Mouse (Mus musculus): Measurements from ENCODE around the gene Ttc28. TPM values are rescaled to one million over a fixed set of nuclear protein-coding genes. Genes with fewer than 3 reads are reported as not detected.

Gene Ttc28
- polyA plus RNA-seq, 1 experiment from 2014 or later, result 17.8 TPM

DNA sequence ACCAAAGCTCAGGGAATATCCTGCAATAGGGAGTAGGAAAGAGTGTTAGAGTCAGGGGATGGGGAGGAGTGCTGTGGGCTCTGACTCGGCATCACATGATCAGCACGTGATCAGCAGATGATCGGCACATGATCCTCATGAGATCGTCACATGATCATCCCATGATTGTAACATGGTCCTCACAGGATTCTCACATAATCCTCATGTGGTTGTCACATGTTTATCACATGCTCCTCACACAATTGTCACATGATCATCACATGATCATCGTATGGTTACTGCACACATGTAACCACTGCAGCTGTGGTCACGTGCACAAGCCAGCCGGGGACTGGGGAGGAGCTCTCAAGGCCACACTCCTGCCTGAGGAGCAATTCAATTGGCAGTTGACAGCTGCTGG lies 264.8 kb downstream of the Ttc28 start:
- no peaks in the 10 kb centered on the region for H3K9me3 ChIP-seq (ENCODE audit: control insufficient read depth, low read depth, low read length)
- no peak overlapping the region for H3K27ac ChIP-seq (ENCODE audit: low read length)
- no peak overlapping the region for H3K4me3 ChIP-seq (ENCODE audit: low read depth, low read length)
- H3K36me3 ChIP-seq (ENCODE audit: control insufficient read depth, insufficient read depth, low read length), result no peaks in the 10 kb centered on the region
- H3K4me1 ChIP-seq (ENCODE audit: control insufficient read depth, insufficient read depth, low read length), result peaks cover 1% of the 10 kb centered on the region; the same call in 1 of the 2 replicates
- no peak overlapping the region for H3K4me2 ChIP-seq (replicated peaks; ENCODE audit: low read depth, low read length)
- ATAC-seq (ENCODE audit: insufficient number of reproducible peaks, insufficient read depth, low FRiP score, low read depth), result no peak
- 90% methylated on average over 7 of the region's 7 CpGs for WGBS
- no peak overlapping the region for H3K9ac ChIP-seq (replicated peaks; ENCODE audit: low read depth, low read length)
- no peaks in the 10 kb centered on the region for H3K27me3 ChIP-seq (ENCODE audit: control insufficient read depth, insufficient read depth, low read length)

DNA sequence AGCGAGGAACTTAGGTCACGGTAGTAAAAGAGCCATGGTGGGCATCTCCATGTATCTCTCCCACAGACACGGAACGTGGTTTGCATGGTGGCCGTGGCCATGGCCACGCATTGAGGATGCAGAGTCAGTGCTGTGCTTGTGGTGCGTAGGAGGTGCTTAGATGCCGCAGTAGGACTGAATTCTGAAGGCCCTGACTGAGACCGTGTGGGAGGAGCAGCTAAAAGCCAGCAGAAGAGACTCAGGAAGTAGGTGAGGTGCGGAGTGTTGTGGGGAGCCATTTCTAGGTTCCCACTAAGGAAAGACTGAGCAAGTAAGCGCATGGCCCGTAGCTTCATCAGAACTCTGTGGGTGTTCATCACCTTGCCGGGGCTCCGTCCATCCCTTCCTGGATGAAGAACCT lies 271.0 kb downstream of the Ttc28 start:
- H3K9me3 ChIP-seq (ENCODE audit: control insufficient read depth, low read depth, low read length), result no peaks in the 10 kb centered on the region

DNA sequence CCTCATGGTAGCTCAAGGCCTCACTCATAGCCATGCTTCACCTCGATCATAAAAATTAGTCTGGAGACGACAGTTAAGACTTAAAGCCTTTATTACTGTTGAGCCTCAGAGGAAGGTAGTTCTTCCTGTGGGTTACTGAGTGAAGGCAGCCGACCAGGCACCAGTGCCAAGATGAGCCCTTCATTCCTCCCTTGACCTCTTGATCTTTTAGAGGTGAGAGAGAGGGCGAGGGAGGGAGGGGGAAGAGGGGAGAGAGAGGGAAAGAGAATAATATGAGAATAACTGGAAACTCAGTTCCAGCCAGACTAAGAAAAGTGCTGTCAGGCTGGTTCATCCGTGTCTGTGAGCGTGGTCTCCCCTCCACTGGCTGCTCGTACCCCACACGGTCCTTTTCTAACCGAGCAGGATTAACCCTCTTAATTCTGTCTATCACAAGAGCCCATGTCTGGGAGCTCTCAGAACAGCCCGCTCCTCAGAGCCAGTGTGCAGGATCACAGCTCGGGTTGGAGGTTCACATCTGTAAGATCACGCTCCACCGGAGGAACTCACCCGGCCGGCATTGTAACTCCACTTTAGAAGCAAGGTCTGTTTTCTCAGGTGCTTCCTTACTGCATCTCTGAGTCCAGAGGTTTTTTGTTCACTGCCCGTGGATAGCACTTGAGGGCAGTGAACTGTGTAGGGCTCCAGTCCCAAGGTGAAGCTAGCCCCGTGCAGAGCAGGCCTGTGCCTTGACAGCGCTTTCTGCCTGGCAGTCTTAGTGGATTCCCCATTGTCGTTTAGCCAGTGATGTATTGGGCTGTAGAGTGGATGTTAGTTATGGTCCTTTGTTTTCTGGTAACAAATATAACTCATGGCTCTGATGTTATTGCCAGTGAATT lies 272.5 kb downstream of the Ttc28 start:
- WGBS, result 27% methylated on average over 19 of the region's 19 CpGs
- H3K4me3 ChIP-seq (ENCODE audit: low read depth, low read length), result no peak overlapping the region
- no peak overlapping the region for H3K4me2 ChIP-seq (replicated peaks; ENCODE audit: low read depth, low read length)
- H3K9me3 ChIP-seq (ENCODE audit: control insufficient read depth, low read depth, low read length), result no peaks in the 10 kb centered on the region
- no peak overlapping the region for H3K27ac ChIP-seq (ENCODE audit: low read length)
- peaks cover 29% of the 10 kb centered on the region; the same call in 1 of the 2 replicates for H3K4me1 ChIP-seq (ENCODE audit: control insufficient read depth, insufficient read depth, low read length)
- no peaks in the 10 kb centered on the region for H3K27me3 ChIP-seq (ENCODE audit: control insufficient read depth, insufficient read depth, low read length)
- no peaks in the 10 kb centered on the region for H3K36me3 ChIP-seq (ENCODE audit: control insufficient read depth, insufficient read depth, low read length)
- no peak overlapping the region for H3K9ac ChIP-seq (replicated peaks; ENCODE audit: low read depth, low read length)
- ATAC-seq (ENCODE audit: insufficient number of reproducible peaks, insufficient read depth, low FRiP score, low read depth), result no peak

More for the DNA sequence above, 271.0 kb downstream of the Ttc28 start:
- Histone ChIP-seq H3K4me3 (ENCODE audit: low read depth, low read length) (no peak overlapping the region), H3K9ac (replicated peaks; ENCODE audit: low read depth, low read length) (no peak overlapping the region), H3K36me3 (ENCODE audit: control insufficient read depth, insufficient read depth, low read length) (no peaks in the 10 kb centered on the region), H3K4me1 (ENCODE audit: control insufficient read depth, insufficient read depth, low read length) (peaks cover 29% of the 10 kb centered on the region; the same call in 1 of the 2 replicates), H3K27me3 (ENCODE audit: control insufficient read depth, insufficient read depth, low read length) (no peaks in the 10 kb centered on the region), H3K27ac (ENCODE audit: low read length) (no peak overlapping the region), H3K4me2 (replicated peaks; ENCODE audit: low read depth, low read length) (no peak overlapping the region)
- no peak for ATAC-seq (ENCODE audit: insufficient number of reproducible peaks, insufficient read depth, low FRiP score, low read depth)
- WGBS, result 92% methylated on average over 14 of the region's 14 CpGs

DNA sequence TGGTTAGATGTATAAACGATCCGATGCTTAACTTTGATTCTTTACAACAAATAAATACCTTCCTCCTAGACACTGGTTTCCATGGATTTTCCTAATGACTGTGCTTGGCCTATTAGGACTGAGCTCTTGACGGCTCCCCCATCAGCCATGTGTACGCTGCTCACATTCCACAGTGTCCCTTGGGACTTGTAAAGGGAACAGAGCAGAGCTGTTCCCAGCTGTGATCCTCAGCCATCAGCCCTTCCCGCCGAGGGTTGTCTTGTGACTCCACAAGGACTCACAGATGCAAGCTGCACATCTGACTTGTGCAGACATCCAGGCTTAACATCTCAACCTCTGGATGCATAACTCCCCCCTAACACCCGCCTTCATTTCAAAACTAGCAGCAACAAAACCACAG lies 275.0 kb downstream of the Ttc28 start:
- H3K9me3 ChIP-seq (ENCODE audit: control insufficient read depth, low read depth, low read length), result no peaks in the 10 kb centered on the region
- no peak overlapping the region for H3K9ac ChIP-seq (replicated peaks; ENCODE audit: low read depth, low read length)
- no peaks in the 10 kb centered on the region for H3K27me3 ChIP-seq (ENCODE audit: control insufficient read depth, insufficient read depth, low read length)
- no peak overlapping the region for H3K4me2 ChIP-seq (replicated peaks; ENCODE audit: low read depth, low read length)
- H3K4me3 ChIP-seq (ENCODE audit: low read depth, low read length), result no peak overlapping the region
- 23% methylated on average over 7 of the region's 7 CpGs for WGBS
- peak; percentile 79; the same call in 1 of the 2 replicates for ATAC-seq (ENCODE audit: insufficient number of reproducible peaks, insufficient read depth, low FRiP score, low read depth)
- H3K27ac ChIP-seq (ENCODE audit: low read length), result no peak overlapping the region; the same call in 1 of the 2 replicates
- peaks cover 36% of the 10 kb centered on the region for H3K4me1 ChIP-seq (ENCODE audit: control insufficient read depth, insufficient read depth, low read length)
- H3K36me3 ChIP-seq (ENCODE audit: control insufficient read depth, insufficient read depth, low read length), result no peaks in the 10 kb centered on the region

DNA sequence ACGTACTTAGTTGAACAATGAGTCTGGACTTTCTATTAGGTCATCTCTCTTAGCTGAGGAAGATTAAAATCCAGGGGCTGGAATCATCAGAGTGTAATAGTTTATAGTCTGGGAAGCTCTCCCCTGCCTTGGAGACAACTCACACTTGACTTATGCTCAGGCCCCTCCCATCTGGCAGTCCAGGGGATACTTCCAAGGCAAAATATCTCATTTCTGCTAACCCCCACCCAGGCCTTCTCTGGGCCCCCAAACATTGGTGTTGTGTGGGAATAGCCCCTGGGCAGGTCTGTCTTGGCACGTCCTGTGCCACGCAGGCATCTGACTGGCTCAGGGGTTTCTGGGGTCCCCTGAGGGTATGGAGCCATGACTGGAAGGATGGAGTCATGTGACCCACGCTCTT lies 275.7 kb downstream of the Ttc28 start:
- Histone ChIP-seq H3K36me3 (ENCODE audit: control insufficient read depth, insufficient read depth, low read length) (no peaks in the 10 kb centered on the region), H3K27me3 (ENCODE audit: control insufficient read depth, insufficient read depth, low read length) (no peaks in the 10 kb centered on the region), H3K4me1 (ENCODE audit: control insufficient read depth, insufficient read depth, low read length) (peaks cover 43% of the 10 kb centered on the region), H3K4me3 (ENCODE audit: low read depth, low read length) (no peak overlapping the region), H3K9ac (replicated peaks; ENCODE audit: low read depth, low read length) (no peak overlapping the region), H3K9me3 (ENCODE audit: control insufficient read depth, low read depth, low read length) (no peaks in the 10 kb centered on the region), H3K27ac (ENCODE audit: low read length) (no peak overlapping the region), H3K4me2 (replicated peaks; ENCODE audit: low read depth, low read length) (no peak overlapping the region)
- WGBS, result 81% methylated on average over 4 of the region's 4 CpGs
- ATAC-seq (ENCODE audit: insufficient number of reproducible peaks, insufficient read depth, low FRiP score, low read depth), result no peak

DNA sequence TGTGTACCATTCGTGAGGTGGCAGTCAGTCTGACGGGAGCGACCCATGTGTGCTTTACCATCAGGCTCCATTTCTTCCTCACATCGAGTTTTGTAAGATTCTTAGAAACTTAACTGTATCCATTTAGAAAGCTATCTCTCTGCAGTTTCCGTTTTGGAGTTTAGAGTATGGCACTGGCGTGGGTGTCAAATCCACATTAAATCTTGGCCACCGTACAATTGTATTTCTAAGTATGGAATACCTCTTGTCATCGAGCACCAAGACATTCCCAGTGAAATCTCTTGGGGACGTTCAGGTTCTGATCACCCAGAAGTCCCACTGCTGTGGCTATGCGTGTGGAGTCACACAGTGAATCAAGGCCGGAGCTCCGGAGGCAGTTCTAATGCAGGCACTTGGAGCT lies 276.3 kb downstream of the Ttc28 start:
- no peak overlapping the region for H3K9ac ChIP-seq (replicated peaks; ENCODE audit: low read depth, low read length)
- H3K27ac ChIP-seq (ENCODE audit: low read length), result no peak overlapping the region
- H3K36me3 ChIP-seq (ENCODE audit: control insufficient read depth, insufficient read depth, low read length), result no peaks in the 10 kb centered on the region
- WGBS, result 91% methylated on average over 12 of the region's 12 CpGs
- H3K27me3 ChIP-seq (ENCODE audit: control insufficient read depth, insufficient read depth, low read length), result no peaks in the 10 kb centered on the region
- no peaks in the 10 kb centered on the region for H3K9me3 ChIP-seq (ENCODE audit: control insufficient read depth, low read depth, low read length)
- no peak overlapping the region for H3K4me3 ChIP-seq (ENCODE audit: low read depth, low read length)
- H3K4me1 ChIP-seq (ENCODE audit: control insufficient read depth, insufficient read depth, low read length), result peaks cover 47% of the 10 kb centered on the region
- no peak overlapping the region for H3K4me2 ChIP-seq (replicated peaks; ENCODE audit: low read depth, low read length)
- no peak for ATAC-seq (ENCODE audit: insufficient number of reproducible peaks, insufficient read depth, low FRiP score, low read depth)

DNA sequence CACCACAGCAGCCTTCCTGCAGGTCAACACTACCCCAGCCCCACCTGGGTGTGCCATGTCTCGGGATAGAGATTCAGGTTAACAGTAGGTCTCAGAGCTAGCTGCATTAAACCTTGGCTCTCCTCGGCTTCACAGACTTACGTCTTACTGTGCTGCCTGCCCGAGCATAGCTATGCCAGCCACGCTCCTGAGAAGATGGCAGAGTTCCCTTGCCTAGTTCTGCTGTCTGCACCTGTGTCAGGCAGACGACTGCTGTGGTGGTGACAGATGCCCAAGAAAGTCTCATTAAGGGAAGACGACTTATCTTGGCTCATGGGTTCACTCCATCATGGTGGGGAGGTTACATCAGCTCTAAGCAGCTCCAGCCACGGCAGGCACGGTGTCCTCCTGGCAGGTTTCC lies 278.7 kb downstream of the Ttc28 start:
- WGBS, result 80% methylated on average over 9 of the region's 9 CpGs
- ATAC-seq (ENCODE audit: insufficient number of reproducible peaks, insufficient read depth, low FRiP score, low read depth), result no peak

DNA sequence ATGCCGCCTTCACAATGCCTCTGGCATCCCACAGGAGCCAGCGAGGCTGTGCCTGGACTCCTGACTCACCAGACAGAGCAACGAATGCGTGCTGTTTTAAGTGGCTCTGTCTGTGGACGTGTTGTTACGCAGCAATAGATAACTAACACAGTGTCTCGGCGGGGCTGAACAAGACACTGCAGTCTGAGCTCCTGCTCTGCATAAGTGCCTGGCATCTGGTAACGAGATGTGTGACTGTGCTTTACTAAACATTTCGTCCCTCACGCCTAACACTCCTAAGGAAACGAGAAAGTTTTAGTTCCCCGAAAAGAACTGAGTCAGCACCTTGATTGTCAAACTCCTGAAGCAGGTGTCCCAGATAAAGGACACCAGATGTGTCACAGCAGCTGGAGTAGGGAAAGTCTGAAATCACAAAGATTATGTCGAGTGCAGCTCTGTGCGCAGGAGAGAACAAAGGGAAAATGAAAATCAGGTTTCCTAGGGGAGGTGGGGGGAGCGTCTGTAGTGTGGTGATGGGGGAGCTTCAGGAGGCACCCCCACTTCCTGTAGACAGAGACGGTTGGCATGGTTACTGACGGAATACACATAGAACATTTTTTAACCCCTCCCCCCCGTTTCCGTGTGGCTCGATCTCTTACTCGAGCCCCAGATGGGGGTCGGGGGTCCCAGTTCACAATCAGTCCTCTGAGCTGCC lies 280.2 kb downstream of the Ttc28 start:
- H3K4me2 ChIP-seq (replicated peaks; ENCODE audit: low read depth, low read length), result no peak overlapping the region
- H3K27ac ChIP-seq (ENCODE audit: low read length), result peak overlapping the region; percentile 30; the same call in 1 of the 2 replicates
- H3K27me3 ChIP-seq (ENCODE audit: control insufficient read depth, insufficient read depth, low read length), result no peaks in the 10 kb centered on the region
- no peak; the same call in 1 of the 2 replicates for ATAC-seq (ENCODE audit: insufficient number of reproducible peaks, insufficient read depth, low FRiP score, low read depth)
- 37% methylated on average over 23 of the region's 23 CpGs for WGBS
- H3K4me1 ChIP-seq (ENCODE audit: control insufficient read depth, insufficient read depth, low read length), result peaks cover 44% of the 10 kb centered on the region
- no peaks in the 10 kb centered on the region for H3K36me3 ChIP-seq (ENCODE audit: control insufficient read depth, insufficient read depth, low read length)
- no peak overlapping the region for H3K9ac ChIP-seq (replicated peaks; ENCODE audit: low read depth, low read length)
- H3K4me3 ChIP-seq (ENCODE audit: low read depth, low read length), result no peak overlapping the region
- H3K9me3 ChIP-seq (ENCODE audit: control insufficient read depth, low read depth, low read length), result no peaks in the 10 kb centered on the region

More for the DNA sequence above, 278.7 kb downstream of the Ttc28 start:
- peaks cover 51% of the 10 kb centered on the region for H3K4me1 ChIP-seq (ENCODE audit: control insufficient read depth, insufficient read depth, low read length)
- no peak overlapping the region for H3K9ac ChIP-seq (replicated peaks; ENCODE audit: low read depth, low read length)
- H3K9me3 ChIP-seq (ENCODE audit: control insufficient read depth, low read depth, low read length), result no peaks in the 10 kb centered on the region
- H3K4me2 ChIP-seq (replicated peaks; ENCODE audit: low read depth, low read length), result no peak overlapping the region
- no peaks in the 10 kb centered on the region for H3K27me3 ChIP-seq (ENCODE audit: control insufficient read depth, insufficient read depth, low read length)
- no peak overlapping the region for H3K27ac ChIP-seq (ENCODE audit: low read length)
- no peak overlapping the region for H3K4me3 ChIP-seq (ENCODE audit: low read depth, low read length)
- no peaks in the 10 kb centered on the region for H3K36me3 ChIP-seq (ENCODE audit: control insufficient read depth, insufficient read depth, low read length)

Measured in stomach, embryonic 14.5 days (tissue).